Mouse (Mus musculus): Measurements from ENCODE around the gene Cep83.

DNA sequence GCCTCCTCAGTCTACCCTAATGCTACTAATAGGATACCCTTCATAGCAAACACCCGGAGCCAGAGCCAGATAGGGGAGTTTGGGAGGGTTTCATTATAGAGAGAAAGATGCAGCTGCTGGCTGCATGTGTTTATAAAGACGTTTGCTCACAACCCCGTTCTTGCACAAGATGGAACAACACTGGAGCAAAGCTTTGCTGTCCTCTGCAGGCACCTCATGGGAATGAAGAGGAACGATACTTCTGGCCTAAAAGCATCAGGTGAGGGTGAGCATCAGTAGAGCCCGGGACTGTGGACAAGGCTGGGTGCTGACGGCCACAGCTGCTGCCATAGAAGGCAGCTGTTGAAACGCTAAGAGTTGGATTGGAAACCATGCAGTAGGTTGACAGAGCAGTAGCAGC lies 118.9 kb downstream of the Cep83 start:
- no peak for TF ChIP-seq CTCF (IDR thresholded peaks at IDR 0.05; ENCODE audit: extremely low read depth, insufficient read length, insufficient replicate concordance, low read depth, low read length)
- TF ChIP-seq POLR2A (IDR thresholded peaks at IDR 0.05; ENCODE audit: low read depth, low read length), result no peak

All from small intestine, adult 2 months (tissue).